Mouse (Mus musculus): ENCODE measurements around the gene Mapk14. TPM values are rescaled to one million over a fixed set of nuclear protein-coding genes. Genes with fewer than 3 reads are reported as not detected.

The Mapk14 gene
- total and polyA plus RNA-seq, 3 experiments = 22.6 to 59.8 (median 27.6) TPM

DNA sequence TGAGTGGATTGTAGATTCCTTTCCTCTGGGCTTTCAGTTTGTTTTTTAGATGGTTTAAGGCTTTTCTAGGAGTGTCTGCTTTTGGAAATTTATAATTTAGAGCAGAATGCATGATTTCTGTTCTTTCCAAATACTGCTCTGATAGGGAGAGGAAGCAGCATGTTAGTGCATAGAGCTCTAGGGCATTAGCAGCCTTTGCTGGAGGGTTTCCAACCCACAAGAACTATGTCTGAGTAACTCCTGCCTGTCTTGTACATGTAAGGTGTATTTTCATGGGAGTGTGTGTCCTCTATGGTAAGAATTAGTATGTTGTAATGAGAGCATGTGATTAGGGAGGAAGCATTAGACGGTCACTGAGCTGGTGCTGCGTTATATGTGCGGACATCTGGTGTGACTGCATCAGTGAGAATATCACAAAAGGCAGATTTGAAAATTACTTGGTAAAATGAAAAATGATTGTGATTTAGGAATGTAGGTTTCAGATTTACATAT, 16.1 kb downstream of the Mapk14 start:
- Histone ChIP-seq H3K4me2 (ENCODE audit: insufficient read depth, low read depth, poor library complexity, severe bottlenecking) (no peak overlapping the region), H3K4me1 (ENCODE audit: control insufficient read depth in 1 of 2, insufficient read depth in 2 of 2) (peaks cover 11 to 68% of the 10 kb centered on the region in 2 experiments), H3K27me3 (replicated peaks) (no peaks in the 10 kb centered on the region), H3K79me2 (replicated peaks; ENCODE audit: control insufficient read depth, extremely low read depth, insufficient read depth, poor library complexity, severe bottlenecking) (peaks cover 6% of the 10 kb centered on the region; the same call in 1 of the 2 replicates), H3K27ac (ENCODE audit: insufficient read depth, low read depth) (no peak overlapping the region), H3K4me3 (replicated peaks in 1 of 3; ENCODE audit: low read depth in 2 of 3, low read length in 2 of 3, poor library complexity in 1 of 3) (no peak overlapping the region), H3K36me3 (replicated peaks in 1 of 2; ENCODE audit: control insufficient read depth in 1 of 2, insufficient read depth in 1 of 2, low read length in 1 of 2) (peaks cover 0 to 21% of the 10 kb centered on the region in 2 experiments), H3K9ac (ENCODE audit: insufficient read depth, low read depth) (no peak overlapping the region), H3K9me3 (replicated peaks; ENCODE audit: low read length) (no peaks in the 10 kb centered on the region)
- DNase-seq (ENCODE audit: extremely low read depth) = no peak
- no peak for TF ChIP-seq POLR2A (IDR thresholded peaks at IDR 0.05; ENCODE audit: low read depth, low read length)
- no peak for TF ChIP-seq NELFE (IDR thresholded peaks at IDR 0.05; ENCODE audit: low read depth, low read length)
- TF ChIP-seq ELF1 (IDR thresholded peaks at IDR 0.05; ENCODE audit: low read depth, low read length) = no peak
- no peak for TF ChIP-seq ZMIZ1 (IDR thresholded peaks at IDR 0.05; ENCODE audit: low read depth, low read length)
- TF ChIP-seq GABPA (IDR thresholded peaks at IDR 0.05; ENCODE audit: insufficient replicate concordance, low read depth, low read length) = no peak
- TF ChIP-seq POLR2AphosphoS2 (IDR thresholded peaks at IDR 0.05; ENCODE audit: low read depth, low read length) = no peak
- no peak for TF ChIP-seq ZKSCAN1 (IDR thresholded peaks at IDR 0.05; ENCODE audit: borderline replicate concordance, low read depth, low read length)
- no peak for TF ChIP-seq UBTF (IDR thresholded peaks at IDR 0.05; ENCODE audit: low read depth, low read length)
- no peak for TF ChIP-seq MAZ (IDR thresholded peaks at IDR 0.05; ENCODE audit: low read depth, low read length)
- no peak for TF ChIP-seq CHD1 (IDR thresholded peaks at IDR 0.05; ENCODE audit: low read depth, low read length)
- dilution Hi-C loops (cut with MboI; ENCODE audit: extremely low pct_ligation_motif_present, extremely low pct_unique_long_range_greater_than_20kb, low sequenced_read_pairs) = no loop called here
- in situ Hi-C loops (cut with MboI; ENCODE audit: low pct_ligation_motif_present, low pct_unique_long_range_greater_than_20kb, low sequenced_read_pairs) = no loop called here

DNA sequence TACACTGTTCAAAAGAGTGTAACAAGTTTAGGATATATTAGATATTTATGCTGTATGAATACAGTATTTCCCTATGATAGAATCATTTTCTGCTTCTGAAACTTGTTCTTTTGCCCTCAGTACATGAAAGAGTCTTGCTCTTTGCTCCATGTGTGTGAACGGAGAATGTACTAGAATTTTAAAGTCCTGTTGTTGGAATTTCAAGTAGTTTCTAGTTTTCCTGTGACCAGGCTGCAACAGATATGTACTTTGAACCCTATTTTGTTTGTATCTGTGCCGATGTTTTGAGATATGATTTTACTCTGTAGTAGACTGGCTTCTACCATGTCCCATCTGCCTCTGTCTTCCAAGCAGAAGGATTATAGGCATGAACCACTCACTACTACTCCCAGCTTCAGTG, 16.7 kb downstream of the Mapk14 start:
- no peak overlapping the region for H3K4me2 ChIP-seq (ENCODE audit: insufficient read depth, low read depth, poor library complexity, severe bottlenecking)
- no peak overlapping the region for H3K9ac ChIP-seq (ENCODE audit: insufficient read depth, low read depth)
- peaks cover 15 to 73% of the 10 kb centered on the region in 2 experiments for H3K4me1 ChIP-seq (ENCODE audit: control insufficient read depth in 1 of 2, insufficient read depth in 2 of 2)
- no peak overlapping the region for H3K27ac ChIP-seq (ENCODE audit: insufficient read depth, low read depth)
- no peak overlapping the region for H3K4me3 ChIP-seq (replicated peaks in 1 of 3; ENCODE audit: low read depth in 2 of 3, low read length in 2 of 3, poor library complexity in 1 of 3)
- DNase-seq (ENCODE audit: extremely low read depth) = no peak
- no peaks in the 10 kb centered on the region for H3K9me3 ChIP-seq (replicated peaks; ENCODE audit: low read length)
- peaks cover 8% of the 10 kb centered on the region; the same call in 1 of the 2 replicates for H3K79me2 ChIP-seq (replicated peaks; ENCODE audit: control insufficient read depth, extremely low read depth, insufficient read depth, poor library complexity, severe bottlenecking)
- dilution Hi-C loops (cut with MboI; ENCODE audit: extremely low pct_ligation_motif_present, extremely low pct_unique_long_range_greater_than_20kb, low sequenced_read_pairs) (no loop called here), in situ Hi-C loops (cut with MboI; ENCODE audit: low pct_ligation_motif_present, low pct_unique_long_range_greater_than_20kb, low sequenced_read_pairs) (no loop called here)
- no peaks in the 10 kb centered on the region for H3K27me3 ChIP-seq (replicated peaks)
- no peak for TF ChIP-seq RAD21 (IDR thresholded peaks at IDR 0.05; ENCODE audit: low read depth, low read length)
- no peak for TF ChIP-seq NRF1 (IDR thresholded peaks at IDR 0.05; ENCODE audit: low read depth, low read length)
- no peak for TF ChIP-seq ETS1 (conservative IDR thresholded peaks at IDR 0.05; ENCODE audit: low read depth, low read length)
- no peak for TF ChIP-seq MAZ (IDR thresholded peaks at IDR 0.05; ENCODE audit: low read depth, low read length)
- TF ChIP-seq USF2 (conservative IDR thresholded peaks at IDR 0.05; ENCODE audit: low read depth, low read length) = no peak
- TF ChIP-seq JUN (IDR thresholded peaks at IDR 0.05; ENCODE audit: insufficient read depth, low read depth, low read length) = no peak
- peaks cover 0 to 22% of the 10 kb centered on the region in 2 experiments for H3K36me3 ChIP-seq (replicated peaks in 1 of 2; ENCODE audit: control insufficient read depth in 1 of 2, insufficient read depth in 1 of 2, low read length in 1 of 2)

All from CH12.LX (cell line).